Mouse (Mus musculus) cortical plate, adult 2 months (tissue): ENCODE data around the gene Pde6g. TPM values are rescaled to one million over a fixed set of nuclear protein-coding genes. Genes with fewer than 3 reads are reported as not detected.

Experiments used
- H3K27ac ChIP-seq: fragments of 200-500 bp; 2 replicates; pipeline ENCODE4 v1.5.1; 2012; ENCODE audit warnings: low read length, control low read depth, inconsistent platforms; ENCODE audit not compliant: insufficient read depth
- H3K4me1 ChIP-seq: fragments of 200-500 bp; 2 replicates; pipeline ENCODE4 v1.6.1; 2011; ENCODE audit warnings: low read length; ENCODE audit not compliant: control insufficient read depth, insufficient read depth
- H3K4me3 ChIP-seq: fragments of 200-500 bp; 2 replicates; pipeline ENCODE4 v1.5.1; 2011; ENCODE audit warnings: mild to moderate bottlenecking, low read length, control low read depth; ENCODE audit not compliant: insufficient read depth
- CTCF ChIP-seq: fragments of 200-500 bp; IDR thresholded peaks from 2 replicates; pipeline ENCODE4 v1.5.1; 2011; ENCODE audit warnings: mild to moderate bottlenecking, control low read depth, low read length; ENCODE audit not compliant: insufficient read depth; ENCODE audit errors: extremely low read depth
- POLR2A ChIP-seq: fragments of 200-500 bp; IDR thresholded peaks from 2 replicates; pipeline ENCODE4 v1.6.1; 2011; ENCODE audit warnings: mild to moderate bottlenecking, low read length, control low read depth; ENCODE audit not compliant: insufficient read depth; ENCODE audit errors: extremely low read depth
- polyA plus RNA-seq: library from polyadenylated mRNA; depleted of rRNA; stranded (reverse); fragments of >200 nt; gene quantifications from 2 replicates; pipeline ENCODE4 v1.2.3, GENCODE M21; 2012

Pde6g gene
- polyA plus RNA-seq, 1 experiment, result 0.81 TPM

DNA sequence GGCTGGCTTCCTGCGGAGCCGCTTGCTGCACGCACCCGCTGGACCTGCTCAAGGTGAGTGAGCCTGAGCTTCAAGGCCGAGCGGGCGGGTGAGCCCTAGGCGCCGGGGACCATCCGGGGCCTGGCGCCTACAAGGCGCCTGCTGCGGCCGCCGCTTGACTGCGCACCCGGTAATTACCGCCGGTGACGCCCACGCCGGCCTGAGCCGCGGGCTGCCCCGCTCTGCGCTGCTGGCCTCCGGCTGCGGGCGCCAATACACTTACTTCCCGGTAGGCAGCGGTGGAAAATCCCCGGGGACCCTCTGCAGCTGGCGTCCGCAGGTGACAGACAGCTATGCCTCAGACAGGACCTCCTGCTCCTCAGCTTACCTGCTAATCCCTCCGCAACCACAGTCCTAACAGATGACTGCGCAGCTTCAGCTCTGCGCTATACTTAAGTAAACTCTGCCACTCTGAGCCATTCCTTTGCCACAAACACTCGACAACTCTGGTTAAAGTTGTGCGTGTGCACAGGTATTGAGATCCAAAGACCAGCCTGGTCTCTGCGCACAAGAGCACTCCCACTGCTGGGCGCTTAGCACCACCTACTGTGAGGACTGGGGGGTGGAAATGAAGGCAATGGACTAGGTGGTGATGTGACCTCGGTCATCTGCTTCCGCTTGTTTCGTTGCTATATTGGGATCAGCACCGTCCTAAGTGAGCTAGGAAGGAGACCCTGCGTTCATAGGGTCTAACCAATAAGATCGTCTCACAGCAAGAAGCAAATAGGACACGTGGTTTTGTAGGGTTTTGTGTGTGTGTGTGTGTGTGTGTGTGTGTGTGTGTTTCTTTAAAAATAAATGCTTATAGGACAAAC lies 39.0 kb upstream of the Pde6g start:
- H3K27ac ChIP-seq, result no peak overlapping the region
- peaks cover 3% of the 10 kb centered on the region for H3K4me1 ChIP-seq
- peak overlapping the region; percentile 48 for H3K4me3 ChIP-seq
- no peak for TF ChIP-seq CTCF
- no peak for TF ChIP-seq POLR2A

DNA sequence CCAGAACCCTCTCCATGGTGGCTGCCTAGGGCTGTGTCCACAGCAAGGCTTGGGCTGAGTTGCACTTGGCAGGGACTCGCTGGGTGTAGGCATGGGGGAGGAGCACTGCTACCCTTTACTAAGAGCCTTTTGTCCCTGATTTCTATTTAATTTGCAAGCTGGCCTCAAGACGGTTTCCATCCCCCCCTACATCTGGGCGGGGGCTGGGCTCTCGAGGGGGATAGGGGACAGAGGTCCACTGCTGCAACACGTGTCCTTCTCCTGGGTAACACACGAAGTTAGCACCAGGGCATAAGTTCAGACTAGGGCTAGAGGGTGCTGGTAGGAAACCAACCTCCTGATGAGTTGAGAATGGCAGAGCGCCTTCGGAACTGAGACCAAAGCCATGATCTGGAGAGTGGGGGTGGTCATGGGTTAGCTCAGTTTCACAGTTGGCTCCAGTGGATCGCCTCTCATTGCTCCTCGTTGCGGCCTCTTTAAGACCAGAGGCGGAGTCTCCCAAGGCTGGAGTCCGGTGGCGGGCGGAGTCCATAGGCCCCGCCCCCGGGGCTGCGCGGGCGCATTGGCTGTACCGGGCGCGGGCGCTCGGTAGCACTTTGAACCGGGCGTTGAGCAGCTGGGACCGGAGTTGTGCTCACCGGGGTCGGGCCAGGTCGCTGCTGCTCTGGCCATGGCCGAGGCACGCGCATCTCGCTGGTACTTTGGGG lies 38.2 kb upstream of the Pde6g start, which contains the start of gene Slc25a10:
Gene Slc25a10, plus strand, starts transcription at position 524 of the 707 bp plus-strand sequence.
- TF ChIP-seq CTCF, result no peak
- peak; percentile 40; the same call in 1 of the 2 replicates for TF ChIP-seq POLR2A
- H3K4me1 ChIP-seq, result peaks cover 3% of the 10 kb centered on the region
- no peak within 1 kb of the TSS for H3K27ac ChIP-seq
- peak within 1 kb of the TSS; percentile 48 for H3K4me3 ChIP-seq

DNA sequence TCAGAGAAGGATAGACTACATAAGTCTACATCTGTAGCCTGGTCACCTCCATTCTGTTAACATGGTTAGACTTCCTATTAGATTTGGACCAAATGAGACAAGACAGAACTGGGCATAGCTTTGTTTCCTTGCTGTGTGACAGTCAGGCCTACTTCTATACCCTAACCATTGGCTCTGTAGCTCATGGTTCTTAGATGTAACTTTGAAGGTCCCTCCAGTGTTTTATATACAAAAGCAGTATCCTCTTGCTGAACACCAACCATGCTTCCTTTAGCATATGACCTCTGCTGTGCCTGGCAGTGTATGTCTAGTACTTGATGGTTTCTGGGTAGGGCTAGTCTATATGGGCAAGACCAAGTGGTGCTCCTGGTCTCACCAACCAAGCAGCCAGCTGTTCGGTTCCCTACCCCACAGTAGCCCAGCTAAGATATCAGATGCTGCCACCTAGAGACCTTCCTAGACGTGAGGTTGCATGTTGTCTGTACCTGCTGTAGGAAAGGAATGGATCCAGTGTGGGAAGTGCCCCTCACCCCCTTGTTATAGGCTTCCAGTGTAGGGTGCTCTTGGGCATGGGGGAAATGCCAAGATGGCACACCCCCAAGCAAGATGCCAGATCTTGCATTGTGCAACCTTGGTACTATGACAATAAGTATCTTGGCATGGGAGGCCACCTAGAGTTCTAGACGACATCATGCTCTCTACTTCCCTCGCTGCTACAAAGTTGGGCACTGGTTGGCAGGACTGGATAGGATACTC lies 37.2 kb upstream of the Pde6g start:
- TF ChIP-seq CTCF (no peak), POLR2A (no peak)
- Histone ChIP-seq H3K4me3 (no peak overlapping the region), H3K27ac (no peak overlapping the region), H3K4me1 (peaks cover 7% of the 10 kb centered on the region)

DNA sequence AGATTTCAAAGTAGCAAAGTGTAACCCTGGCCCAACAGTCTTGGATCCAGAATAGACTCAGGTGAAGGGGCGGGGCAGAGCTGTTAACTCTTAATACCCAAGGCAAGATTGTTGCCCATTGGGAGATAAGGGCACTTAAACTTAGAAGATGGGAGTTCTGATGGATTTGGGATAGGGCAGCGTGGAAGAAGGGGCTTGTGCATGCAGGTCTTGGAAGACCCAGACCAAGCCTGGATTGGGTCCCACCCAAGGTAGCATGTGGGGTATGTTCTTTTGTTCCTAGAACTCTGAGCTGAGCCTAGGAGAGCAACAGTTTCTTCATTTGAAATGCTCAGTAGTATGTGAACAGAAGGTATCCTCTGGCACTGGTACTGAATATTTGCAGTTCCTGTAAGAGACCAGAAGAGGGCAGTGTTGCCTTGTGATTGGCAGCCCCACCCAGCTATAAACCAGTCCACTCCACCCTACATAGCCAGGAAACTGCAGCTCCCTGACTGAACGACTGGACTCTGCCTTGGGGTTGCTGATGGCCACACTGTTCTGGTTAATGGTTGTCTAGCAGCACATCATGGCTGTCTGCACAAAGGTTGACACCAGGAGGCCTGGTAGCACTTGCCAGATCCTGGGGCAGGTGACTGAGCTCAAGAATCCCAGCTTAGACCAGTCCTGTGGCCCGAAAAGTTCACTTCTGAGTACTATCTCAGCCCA lies 35.9 kb upstream of the Pde6g start:
- no peak overlapping the region for H3K4me3 ChIP-seq
- H3K27ac ChIP-seq, result no peak overlapping the region
- TF ChIP-seq CTCF (peak; percentile 96), POLR2A (0 out of 2 replicates have a peak, but pooled peaks have one; percentile 31)
- H3K4me1 ChIP-seq, result peaks cover 7% of the 10 kb centered on the region

DNA sequence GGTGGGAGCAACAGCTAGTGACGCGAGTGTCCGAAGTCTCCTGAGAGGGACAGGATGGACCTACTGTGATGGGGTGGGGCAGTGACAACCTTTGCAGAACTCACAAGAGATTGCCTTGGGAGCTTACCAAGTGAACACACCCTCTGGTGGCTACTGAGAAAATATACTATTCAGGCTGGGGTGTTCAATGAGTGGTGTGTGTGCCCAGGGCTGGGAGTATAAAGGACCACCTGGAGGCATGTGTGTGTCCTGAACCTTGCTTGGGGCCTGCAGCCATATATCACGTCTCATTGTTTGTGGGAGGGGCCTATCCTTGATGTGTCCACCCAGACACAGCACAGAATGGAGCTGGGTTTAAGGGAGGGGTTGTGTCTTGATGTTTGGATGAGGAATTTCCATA lies 35.2 kb upstream of the Pde6g start:
- no peak for TF ChIP-seq CTCF
- TF ChIP-seq POLR2A, result no peak
- Histone ChIP-seq H3K27ac (no peak overlapping the region), H3K4me1 (peaks cover 7% of the 10 kb centered on the region), H3K4me3 (no peak overlapping the region)

- Histone ChIP-seq H3K4me3 (peak overlapping the region; percentile 90), H3K4me1 (peaks cover 4% of the 10 kb centered on the region; the same call in 1 of the 2 replicates), H3K27ac (no peak overlapping the region)
- TF ChIP-seq POLR2A (no peak), CTCF (no peak)
These were observed 32.0 kb upstream of the Pde6g start for GRCm38 (mm10) chr11:120485251-120485650.

DNA sequence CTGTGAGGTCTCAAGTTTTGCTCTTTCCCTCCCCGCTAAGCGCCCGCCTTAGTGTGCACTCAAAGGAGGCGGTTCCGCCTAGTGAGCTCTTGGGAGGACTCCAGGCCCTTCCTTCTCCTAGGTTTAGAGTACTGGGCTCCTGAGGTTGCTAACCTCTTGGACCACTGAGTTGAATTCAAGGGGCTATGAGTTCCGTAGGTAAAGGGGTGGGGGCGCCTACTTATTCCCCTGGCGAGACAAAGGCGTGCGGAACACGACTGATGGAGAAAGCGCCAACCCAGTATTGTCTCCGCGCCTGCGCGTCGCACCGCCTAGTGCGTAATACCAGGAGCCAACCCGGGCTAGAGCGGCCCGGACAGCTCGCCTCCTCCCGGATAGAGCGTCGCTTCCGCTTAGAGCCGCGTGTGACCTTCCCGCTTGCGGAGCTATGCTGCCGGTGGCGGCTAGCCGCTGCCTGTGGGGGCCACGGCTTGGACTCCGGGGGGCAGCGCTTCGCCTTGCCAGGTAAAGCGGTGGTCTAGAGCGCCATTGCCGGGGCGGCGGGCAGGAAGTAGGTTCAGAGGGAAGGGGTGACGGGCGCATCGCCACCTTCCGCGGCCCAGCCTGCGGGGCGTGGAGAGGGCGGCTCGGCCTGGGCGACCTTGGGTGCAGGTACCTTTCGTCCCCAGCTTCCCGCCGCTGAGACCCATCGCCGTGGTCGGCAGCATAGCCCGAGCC lies 31.1 kb upstream of the Pde6g start, which contains the start of gene Mrpl12:
Gene Mrpl12, plus strand, starts transcription at position 349 of the 717 bp plus-strand sequence.
- peak; percentile 58; the same call in 1 of the 2 replicates for TF ChIP-seq POLR2A
- no peak for TF ChIP-seq CTCF
- H3K4me1 ChIP-seq, result peaks cover 4% of the 10 kb centered on the region; the same call in 1 of the 2 replicates
- peak within 1 kb of the TSS; percentile 90 for H3K4me3 ChIP-seq
- peak within 1 kb of the TSS; percentile 42; the same call in 1 of the 2 replicates for H3K27ac ChIP-seq

GRCm38 (mm10) chr11:120483448-120483934 lies 30.2 kb upstream of the Pde6g start:
- Histone ChIP-seq H3K4me1 (peaks cover 4% of the 10 kb centered on the region; the same call in 1 of the 2 replicates), H3K27ac (no peak overlapping the region), H3K4me3 (no peak overlapping the region; the same call in 1 of the 2 replicates)
- no peak for TF ChIP-seq CTCF
- no peak for TF ChIP-seq POLR2A
